Mouse (Mus musculus) cerebellum, adult 11 months (tissue): ENCODE data around the gene Acyp1.
"Not testable (repeated sequence)": the region's sequence is repeated elsewhere in the genome, so short reads cannot be mapped to it uniquely, and the experiment has no call there.

ENCODE experiments used
- DNase-seq: peaks from one replicate; pipeline ENCODE4 v3.0.0; 2022

Gene Acyp1

GRCm38 (mm10) chr12:85281756-85282155 is 6.5 kb downstream of the Acyp1 start:
- DNase-seq = not testable (repeated sequence)

GRCm38 (mm10) chr12:85280845-85281651 is 7.2 kb downstream of the Acyp1 start:
- DNase-seq = no peak

GRCm38 (mm10) chr12:85280105-85280844 is 8.0 kb downstream of the Acyp1 start:
- DNase-seq = peak; percentile 98

- peak; percentile 42 for DNase-seq
Measured at GRCm38 (mm10) chr12:85279396-85280080, 8.7 kb downstream of the Acyp1 start.

- no peak for DNase-seq
Measured at GRCm38 (mm10) chr12:85278919-85279318, 9.3 kb downstream of the Acyp1 start.

- no peak for DNase-seq
Measured at GRCm38 (mm10) chr12:85276273-85276672, 12.0 kb downstream of the Acyp1 start.

GRCm38 (mm10) chr12:85273508-85273907 is 14.7 kb downstream of the Acyp1 start:
- no peak for DNase-seq

GRCm38 (mm10) chr12:85271843-85272206 is 16.4 kb downstream of the Acyp1 start:
- no peak for DNase-seq

- no peak for DNase-seq
Measured at GRCm38 (mm10) chr12:85271132-85271842, 17.0 kb downstream of the Acyp1 start.

- peak; percentile 91 for DNase-seq
Measured at GRCm38 (mm10) chr12:85270319-85270718, 17.9 kb downstream of the Acyp1 start, which contains the start of gene Mlh3. Gene Mlh3, minus strand, starts transcription at chr12:85270599.

- no peak for DNase-seq
Measured at GRCm38 (mm10) chr12:85269821-85270220, 18.4 kb downstream of the Acyp1 start.

GRCm38 (mm10) chr12:85266248-85266647 is 22.0 kb downstream of the Acyp1 start:
- DNase-seq = no peak

- DNase-seq = no peak
Measured at GRCm38 (mm10) chr12:85264940-85265339, 23.3 kb downstream of the Acyp1 start.

- no peak for DNase-seq
Measured at GRCm38 (mm10) chr12:85264531-85264930, 23.7 kb downstream of the Acyp1 start.

- DNase-seq = no peak
Measured at GRCm38 (mm10) chr12:85263190-85263589, 25.0 kb downstream of the Acyp1 start.

- DNase-seq = no peak
Measured at GRCm38 (mm10) chr12:85262489-85262888, 25.7 kb downstream of the Acyp1 start.

- DNase-seq = no peak
Measured at GRCm38 (mm10) chr12:85257008-85257639, 31.1 kb downstream of the Acyp1 start.

GRCm38 (mm10) chr12:85256074-85256751 is 32.0 kb downstream of the Acyp1 start:
- DNase-seq = no peak

- DNase-seq = no peak
Measured at GRCm38 (mm10) chr12:85252083-85252482, 36.2 kb downstream of the Acyp1 start.

- DNase-seq = no peak
Measured at GRCm38 (mm10) chr12:85237553-85237952, 50.7 kb downstream of the Acyp1 start.
